Mouse (Mus musculus) brain, embryonic 14.5 days (tissue): ENCODE results near the gene Nfia. TPM values are rescaled to one million over a fixed set of nuclear protein-coding genes. Genes with fewer than 3 reads are reported as not detected.

Experiments
- DNase-seq: peaks from one replicate; pipeline ENCODE4 v3.0.0-alpha.2; 2011; ENCODE audit warnings: low read depth
- CTCF ChIP-seq: fragments of 200-500 bp; IDR thresholded peaks from 2 replicates; pipeline ENCODE4 v1.5.1; 2012; ENCODE audit warnings: inconsistent platforms, mild to moderate bottlenecking, moderate library complexity, borderline replicate concordance; ENCODE audit not compliant: insufficient read depth, insufficient read length; ENCODE audit errors: extremely low read depth
- POLR2A ChIP-seq: fragments of 200-500 bp; IDR thresholded peaks from 2 replicates; pipeline ENCODE4 v1.6.1; 2012; ENCODE audit warnings: mild to moderate bottlenecking, inconsistent platforms, borderline replicate concordance; ENCODE audit not compliant: poor library complexity, insufficient read depth, insufficient read length, severe bottlenecking; ENCODE audit errors: extremely low read depth
- polyA plus RNA-seq: library from polyadenylated mRNA; depleted of rRNA; stranded (reverse); fragments of >200 nt; gene quantifications from 2 replicates; pipeline ENCODE4 v1.2.3, GENCODE M21; 2012

Gene Nfia
- polyA plus RNA-seq, 1 experiment: 56.0 TPM

DNA sequence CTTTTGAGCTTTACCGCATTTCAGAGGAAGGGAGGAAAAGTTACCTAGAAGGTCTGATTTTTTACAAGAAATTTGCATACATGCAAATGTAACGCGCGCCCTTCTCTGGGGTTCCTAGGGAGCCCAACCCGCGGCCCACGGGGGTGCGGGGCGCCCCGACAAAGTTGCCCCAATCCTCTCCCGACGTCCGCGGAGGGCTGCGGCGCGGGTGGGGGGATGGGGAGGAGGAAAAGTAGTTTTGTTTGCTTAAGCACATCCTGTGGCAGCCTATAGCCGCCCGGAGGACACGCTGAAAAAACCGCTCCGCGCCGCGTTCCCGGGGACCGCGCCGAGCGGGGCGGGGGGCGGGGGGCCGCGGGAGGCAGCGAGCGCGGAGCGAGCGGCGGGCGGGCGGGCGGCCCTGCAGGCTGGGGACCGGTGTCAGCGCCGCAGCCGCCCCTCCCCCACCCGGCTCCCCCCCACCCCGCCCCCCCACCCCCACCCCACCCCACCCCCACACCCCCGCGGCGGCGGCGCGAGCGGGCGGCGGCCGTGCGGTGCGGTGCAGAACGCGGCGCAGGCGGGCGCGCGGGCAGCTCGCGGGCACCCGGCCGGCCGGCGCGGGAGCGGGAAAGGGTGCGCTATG is 4.7 kb downstream of the Nfia start:
- TF ChIP-seq CTCF: no peak
- TF ChIP-seq POLR2A: no peak
- DNase-seq: peak; percentile 83

- peak; percentile 92 for DNase-seq
- TF ChIP-seq POLR2A: peak; percentile 49; the same call in 1 of the 2 replicates
- TF ChIP-seq CTCF: no peak
These were observed 5.2 kb downstream of the Nfia start, which contains the start of gene E130114P18Rik for GRCm38 (mm10) chr4:97777706-97778176. E130114P18Rik (minus strand) TSS chr4:97778078.

DNA sequence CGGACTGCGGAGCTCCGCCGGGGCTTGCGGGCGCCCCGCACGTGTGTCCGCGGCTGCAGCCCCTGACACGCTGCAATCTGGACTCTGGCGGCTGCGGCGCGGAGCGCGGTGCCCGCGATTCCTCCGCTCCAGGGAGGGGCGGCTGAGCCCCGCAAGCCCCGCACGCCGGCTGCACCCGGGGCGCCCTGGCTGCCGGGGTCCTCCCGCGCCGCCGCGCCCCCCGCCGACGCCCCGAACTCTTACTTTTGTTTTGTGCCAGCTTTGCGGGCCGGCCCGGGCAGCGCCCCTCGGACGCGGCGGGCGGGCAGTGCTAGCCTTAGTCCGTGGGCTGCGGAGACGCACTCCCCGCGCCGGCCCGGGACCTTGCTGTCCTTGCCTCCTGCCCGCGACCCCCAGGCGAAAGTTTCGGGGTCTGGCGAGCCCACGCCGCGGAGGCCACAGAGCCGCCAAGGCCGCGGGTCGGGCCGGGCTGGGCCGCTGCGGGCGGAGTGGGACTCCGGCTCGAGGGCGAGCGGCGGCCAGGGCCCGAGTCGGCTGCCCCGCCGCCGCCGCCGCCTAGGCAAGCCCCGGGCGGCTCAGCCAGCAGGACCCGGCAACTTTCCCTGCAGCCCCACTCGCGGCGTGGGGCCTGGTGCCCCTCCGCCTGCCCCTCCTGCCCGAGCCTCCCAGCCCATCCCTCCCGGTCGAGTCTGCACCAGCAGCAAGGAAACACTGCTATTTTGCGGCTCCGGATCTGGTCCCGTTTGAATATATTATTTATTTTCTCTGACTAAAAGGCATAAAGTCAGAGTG is 5.9 kb downstream of the Nfia start:
- TF ChIP-seq CTCF (no peak), POLR2A (no peak)
- DNase-seq: peak; percentile 25

- peak; percentile 71 for DNase-seq
- TF ChIP-seq POLR2A (no peak), CTCF (no peak)
These were observed 6.7 kb downstream of the Nfia start for GRCm38 (mm10) chr4:97779003-97779930.

DNA sequence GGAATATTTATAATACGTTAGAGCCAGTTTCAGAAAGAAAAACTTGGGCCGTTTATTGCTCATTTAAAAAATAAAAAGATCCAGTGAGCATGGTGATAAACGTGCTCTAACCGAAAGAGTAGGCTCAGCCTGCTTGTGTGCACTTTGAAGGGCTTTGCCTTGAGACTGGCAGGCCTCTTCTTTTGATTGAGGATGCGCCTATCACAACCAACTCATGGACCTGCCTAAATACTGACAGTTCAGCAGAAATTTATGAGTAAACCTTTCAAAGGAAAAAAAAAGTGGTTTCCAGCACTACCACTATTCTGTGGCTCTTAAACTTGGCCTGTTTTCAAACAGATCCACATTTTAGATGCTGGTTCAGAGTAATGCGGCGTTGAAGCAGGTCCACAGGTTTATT is 7.5 kb downstream of the Nfia start:
- TF ChIP-seq POLR2A (no peak), CTCF (no peak)

DNA sequence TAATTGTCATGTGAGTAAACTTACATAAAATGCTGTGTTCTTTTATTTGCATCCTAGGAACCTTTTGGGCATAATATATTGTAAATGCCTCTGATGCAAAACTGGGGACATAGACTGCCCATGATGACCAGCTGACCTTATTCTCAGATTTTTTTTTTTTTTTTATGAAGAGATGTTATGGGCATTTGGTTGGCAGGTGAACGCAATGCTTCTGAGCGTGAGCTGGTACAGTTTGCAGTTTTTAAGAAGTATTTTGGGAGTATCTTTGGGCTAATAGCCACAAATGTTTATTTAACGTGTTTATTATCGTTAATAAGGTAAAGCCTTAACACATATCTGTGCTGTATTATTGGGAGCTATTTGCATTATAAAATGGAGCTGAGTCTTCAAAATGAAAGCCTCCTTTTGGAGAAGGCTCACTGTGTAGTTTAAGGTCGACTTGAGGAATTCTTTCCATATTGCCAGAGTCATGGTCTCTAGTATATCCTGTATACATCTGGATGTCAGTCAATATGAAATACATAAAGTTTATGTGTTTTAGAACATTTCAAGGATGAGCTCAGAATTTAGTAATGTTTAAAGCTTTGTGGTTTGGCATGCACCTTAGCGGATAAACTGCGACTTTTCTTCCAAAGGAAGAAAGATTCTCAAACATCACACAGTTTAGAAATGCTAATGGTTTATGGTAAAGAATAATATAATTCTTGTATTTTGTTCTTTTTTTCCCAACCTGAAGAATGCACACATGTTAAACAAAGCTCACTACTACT is 8.3 kb downstream of the Nfia start:
- TF ChIP-seq POLR2A: no peak
- TF ChIP-seq CTCF: no peak
- no peak for DNase-seq

More for the DNA sequence above, 7.5 kb downstream of the Nfia start:
- peak; percentile 71 for DNase-seq

DNA sequence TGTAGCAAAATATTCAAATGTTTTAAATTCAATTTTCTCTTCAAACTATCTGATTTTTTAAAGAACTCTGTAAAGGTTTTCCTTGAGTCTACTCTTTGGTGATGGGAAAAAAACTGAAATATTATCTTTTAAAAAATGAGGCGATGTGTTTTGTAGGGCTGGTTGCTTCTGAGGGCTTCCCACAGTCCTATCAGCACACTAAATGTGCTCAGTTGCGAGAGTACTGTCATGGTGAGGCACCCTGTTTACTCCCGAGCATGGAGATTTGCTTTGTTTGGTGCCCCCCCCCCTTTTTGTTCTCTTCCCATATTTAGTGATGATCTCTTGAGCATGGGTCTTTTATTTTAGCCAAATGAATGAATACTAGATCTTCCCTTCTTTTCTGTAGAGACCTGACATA is 9.5 kb downstream of the Nfia start:
- no peak for TF ChIP-seq CTCF
- no peak for TF ChIP-seq POLR2A
- DNase-seq: no peak

- TF ChIP-seq POLR2A (no peak), CTCF (no peak)
- no peak for DNase-seq
These were observed 10.0 kb downstream of the Nfia start for GRCm38 (mm10) chr4:97782497-97782896.

GRCm38 (mm10) chr4:97783073-97783879 is 10.7 kb downstream of the Nfia start:
- no peak for DNase-seq
- TF ChIP-seq CTCF (no peak), POLR2A (no peak)

GRCm38 (mm10) chr4:97784236-97784635 is 11.7 kb downstream of the Nfia start:
- DNase-seq: no peak
- TF ChIP-seq POLR2A (no peak), CTCF (no peak)

DNA sequence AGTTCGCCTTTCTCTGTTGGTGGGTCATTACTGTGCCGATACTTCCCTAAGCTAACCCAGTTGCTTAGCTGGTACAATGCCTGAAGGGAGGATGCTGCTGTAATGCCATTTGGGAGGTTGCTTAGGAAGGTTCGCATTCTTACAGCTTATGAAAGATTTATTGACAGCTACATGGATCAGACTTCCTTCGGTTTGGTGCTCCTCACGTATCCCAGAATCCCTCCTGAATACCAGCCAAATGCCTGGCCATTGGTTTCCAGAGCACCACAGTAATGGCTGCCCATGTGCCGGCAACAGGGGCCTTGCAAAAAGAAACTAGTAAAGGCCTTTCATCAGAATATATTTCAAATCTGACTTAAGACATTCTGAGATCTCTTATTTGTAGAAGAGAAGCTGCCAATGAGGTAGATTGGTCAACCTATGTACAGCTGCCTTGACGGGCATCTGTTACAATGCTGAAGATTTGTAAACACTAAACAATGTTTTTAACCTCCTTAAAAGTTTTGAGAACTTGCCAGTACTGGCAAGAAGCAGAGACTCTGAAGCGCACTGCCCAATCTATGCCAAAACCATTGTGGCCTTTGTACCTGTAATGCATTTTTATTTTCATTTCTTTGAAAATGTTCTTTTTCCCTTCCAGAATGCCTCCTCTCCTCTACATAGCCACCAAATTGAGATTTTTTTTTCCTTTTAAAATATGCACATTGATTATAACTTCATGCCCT is 13.2 kb downstream of the Nfia start:
- DNase-seq: peak; percentile 74

GRCm38 (mm10) chr4:97786571-97786970 is 14.0 kb downstream of the Nfia start:
- TF ChIP-seq CTCF: no peak
- TF ChIP-seq POLR2A: no peak

More for the DNA sequence above, 13.2 kb downstream of the Nfia start:
- no peak for TF ChIP-seq CTCF
- TF ChIP-seq POLR2A: no peak

More at GRCm38 (mm10) chr4:97786571-97786970, 14.0 kb downstream of the Nfia start:
- no peak for DNase-seq
